Mouse (Mus musculus): ENCODE data around the gene Asb11. TPM values are rescaled to one million over a fixed set of nuclear protein-coding genes. Genes with fewer than 3 reads are reported as not detected.

The Asb11 gene
- polyA plus RNA-seq, 1 experiment from 2014 or later, result 63.3 TPM

Other genes with a start within 250 kb of the Asb11 start
- 4.5 and 4.6 TPM in 2 replicates for gene Bmx, start 178.8 kb upstream of the Asb11 start, polyA plus RNA-seq (2015; fragmentation: Nextera tagmentation; extraction: Ambion mirVana)
- gene Pir, start 167.6 kb upstream of the Asb11 start, polyA plus RNA-seq (2015; fragmentation: Nextera tagmentation; extraction: Ambion mirVana), result 6.2 and 8.9 TPM in 2 replicates
- 4.7 and 6.1 TPM in 2 replicates for gene Vegfd, start 63.6 kb upstream of the Asb11 start, polyA plus RNA-seq (2015; fragmentation: Nextera tagmentation; extraction: Ambion mirVana)
- gene Piga, start 17.2 kb upstream of the Asb11 start, polyA plus RNA-seq (2015; fragmentation: Nextera tagmentation; extraction: Ambion mirVana), result 7.2 and 9.6 TPM in 2 replicates
- gene Asb9, start 69.3 kb downstream of the Asb11 start, polyA plus RNA-seq (2015; fragmentation: Nextera tagmentation; extraction: Ambion mirVana), result not detected in 2 replicates